Mouse (Mus musculus): ENCODE data around the gene St3gal3.

GRCm38 (mm10) chr4:117974719-117975118, 160.0 kb downstream of the St3gal3 start:
- TF ChIP-seq CTCF (IDR thresholded peaks at IDR 0.05), result no peak
- no peak for TF ChIP-seq EP300 (IDR thresholded peaks at IDR 0.05; ENCODE audit: insufficient read depth, low read depth, low read length)
- TF ChIP-seq POLR2A (IDR thresholded peaks at IDR 0.05; ENCODE audit: insufficient read depth, low read depth, low read length), result no peak
